In the genomic region with DNA sequence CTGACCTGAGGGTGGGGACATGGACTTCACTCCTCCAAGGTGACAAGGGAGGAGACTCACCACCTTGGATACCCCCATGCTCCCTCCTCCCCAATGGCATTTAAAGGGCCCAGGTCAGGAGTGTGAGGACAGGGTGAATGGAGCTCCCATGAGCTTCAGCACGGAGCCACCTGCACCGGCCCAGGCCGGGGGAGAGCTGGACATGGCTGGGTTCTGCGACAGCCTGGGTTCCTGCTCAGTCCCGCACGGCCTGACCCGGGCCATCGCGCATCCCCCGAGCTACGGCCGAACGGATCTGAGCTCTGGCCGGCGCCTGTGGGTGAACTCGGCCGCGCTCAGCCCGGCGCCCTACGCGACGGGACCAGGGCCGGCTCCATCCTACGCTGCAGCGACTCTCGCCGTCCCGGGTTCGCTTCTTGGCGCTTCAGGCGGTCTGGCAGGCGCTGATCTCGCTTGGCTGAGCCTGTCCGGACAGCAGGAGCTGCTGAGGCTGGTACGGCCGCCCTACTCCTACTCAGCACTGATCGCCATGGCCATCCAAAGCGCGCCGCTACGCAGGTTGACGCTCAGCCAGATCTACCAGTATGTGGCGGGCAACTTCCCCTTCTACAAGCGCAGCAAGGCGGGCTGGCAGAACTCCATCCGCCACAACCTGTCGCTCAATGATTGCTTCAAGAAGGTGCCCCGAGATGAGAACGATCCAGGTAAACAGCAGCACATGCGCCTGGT, we compare ENCODE assay signal across 7 mouse cellular contexts. TPM values are rescaled to one million over a fixed set of nuclear protein-coding genes. Genes with fewer than 3 reads are reported as not detected.
DNase-seq lines count a peak whose midpoint lies in the region; ATAC-seq and TF ChIP-seq lines count a peak whose summit lies in the region.

A gene (plus strand): TSS at position 72 of the 729 bp plus-strand sequence.

- no peaks in the 10 kb centered on the region for H3K36me3 ChIP-seq in forebrain, embryonic 15.5 days
- no peaks in the 10 kb centered on the region for H3K36me3 ChIP-seq in midbrain, embryonic 12.5 days

- H3K27me3 ChIP-seq in forebrain, embryonic 15.5 days: peaks cover 35% of the 10 kb centered on the region
- H3K27me3 ChIP-seq in midbrain, embryonic 12.5 days: peaks cover 60% of the 10 kb centered on the region

- ATAC-seq in forebrain, embryonic 15.5 days (replicated peaks): no peak
- no peak for ATAC-seq in midbrain, embryonic 12.5 days (ENCODE audit: low FRiP score, low read depth)

- DNase-seq in layer of hippocampus, adult 2 months (ENCODE audit: low spot score in 2 of 2): no peak
- no peak for DNase-seq in layer of hippocampus, adult 9-11 months
- DNase-seq in embryo, embryonic 11 days: peak; percentile 31
- DNase-seq in thymus, postnatal 0 days (ENCODE audit: low spot score): no peak
- DNase-seq in urinary bladder, adult 2 months (ENCODE audit: low spot score): no peak

- no peak within 1 kb of the TSS for H3K27ac ChIP-seq in layer of hippocampus, adult 2 months
- H3K27ac ChIP-seq in forebrain, embryonic 15.5 days (replicated peaks): no peak within 1 kb of the TSS
- H3K27ac ChIP-seq in midbrain, embryonic 12.5 days (replicated peaks): no peak within 1 kb of the TSS

- 5% methylated on average over 51 of the region's 51 CpGs for WGBS in forebrain, embryonic 15.5 days
- WGBS in midbrain, embryonic 12.5 days: 3% methylated on average over 51 of the region's 51 CpGs

- peak within 1 kb of the TSS; percentile 23 for H3K4me3 ChIP-seq in layer of hippocampus, adult 2 months
- peak within 1 kb of the TSS; percentile 26 for H3K4me3 ChIP-seq in forebrain, embryonic 15.5 days
- peak within 1 kb of the TSS; percentile 32 for H3K4me3 ChIP-seq in midbrain, embryonic 12.5 days

- H3K4me2 ChIP-seq in forebrain, embryonic 15.5 days (replicated peaks): peak within 1 kb of the TSS; percentile 45
- H3K4me2 ChIP-seq in midbrain, embryonic 12.5 days (replicated peaks): peak within 1 kb of the TSS; percentile 53

- peak within 1 kb of the TSS; percentile 7; the same call in 1 of the 2 replicates for H3K9ac ChIP-seq in forebrain, embryonic 15.5 days (replicated peaks)
- no peak within 1 kb of the TSS; the same call in 1 of the 2 replicates for H3K9ac ChIP-seq in midbrain, embryonic 12.5 days (replicated peaks)

- H3K4me1 ChIP-seq in forebrain, embryonic 15.5 days: peaks cover 8% of the 10 kb centered on the region
- H3K4me1 ChIP-seq in midbrain, embryonic 12.5 days: peaks cover 7% of the 10 kb centered on the region; the same call in 1 of the 2 replicates

- TF ChIP-seq CTCF in layer of hippocampus, adult 2 months (conservative IDR thresholded peaks at IDR 0.05): no peak

- H3K9me3 ChIP-seq in forebrain, embryonic 15.5 days: no peaks in the 10 kb centered on the region
- no peaks in the 10 kb centered on the region for H3K9me3 ChIP-seq in midbrain, embryonic 12.5 days

RNA-seq across cellular contexts. Expression of the gene that starts here (rescaled TPM):
- not detected for total RNA-seq in layer of hippocampus, adult 2 months (2021)
- not detected in 2 replicates for polyA plus RNA-seq in forebrain, embryonic 15.5 days (2015; fragmentation: Nextera tagmentation; extraction: Ambion mirVana)
- 0.10 and 0.13 TPM in 2 replicates for polyA plus RNA-seq in midbrain, embryonic 12.5 days (2016; fragmentation: Nextera tagmentation; extraction: Ambion mirVana)
- 0.12 and 0.22 TPM in 2 replicates for polyA plus RNA-seq in thymus, postnatal 0 days (2015; fragmentation: Nextera tagmentation; extraction: Ambion mirVana)
- polyA plus RNA-seq in urinary bladder, adult 2 months (2012; rRNA removed): not detected in 2 replicates
